Mouse (Mus musculus): ENCODE data around the gene Ltc4s.

The Ltc4s gene

GRCm38 (mm10) chr11:50248473-50249171, 10.2 kb upstream of the Ltc4s start:
- DNase-seq (ENCODE audit: low spot score in 2 of 2), result no peak

GRCm38 (mm10) chr11:50245269-50245668, 6.9 kb upstream of the Ltc4s start:
- no peak for DNase-seq (ENCODE audit: low spot score in 2 of 2)

GRCm38 (mm10) chr11:50243926-50244325, 5.5 kb upstream of the Ltc4s start:
- DNase-seq (ENCODE audit: low spot score in 2 of 2), result no peak

DNA sequence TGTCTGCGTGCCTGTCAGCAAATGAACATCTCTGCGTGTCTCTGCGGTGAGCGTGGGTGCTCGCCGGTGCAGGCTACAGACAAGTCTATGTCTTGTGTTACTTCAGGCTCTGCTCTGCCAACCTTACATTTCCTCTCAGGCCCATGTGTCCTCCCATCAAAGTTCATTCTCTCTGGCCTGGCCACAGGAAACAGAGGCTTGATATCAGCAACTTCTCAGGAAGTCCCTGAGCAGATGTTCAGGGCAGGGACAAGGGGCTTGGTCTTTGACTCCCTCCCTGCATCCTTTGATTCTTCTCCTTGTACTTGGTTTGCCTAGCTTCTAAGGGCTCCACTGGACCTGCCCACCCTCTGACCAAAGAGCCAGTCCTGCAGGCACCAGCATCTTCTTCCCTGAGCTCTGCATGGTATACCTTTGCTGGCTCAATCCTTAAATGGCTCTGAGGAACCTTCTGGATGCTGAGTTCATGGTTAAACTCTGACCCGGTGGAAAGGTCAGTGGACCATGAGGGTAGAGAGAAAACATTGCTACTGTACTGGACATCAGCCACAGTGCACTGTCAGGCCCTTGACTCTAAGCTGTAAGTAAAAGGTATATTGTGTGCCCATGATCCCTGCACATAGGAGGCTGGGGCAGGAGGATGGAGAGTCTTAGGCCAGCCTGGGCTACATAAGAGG, 2.0 kb upstream of the Ltc4s start:
- no peak for DNase-seq (ENCODE audit: low spot score in 2 of 2)

DNA sequence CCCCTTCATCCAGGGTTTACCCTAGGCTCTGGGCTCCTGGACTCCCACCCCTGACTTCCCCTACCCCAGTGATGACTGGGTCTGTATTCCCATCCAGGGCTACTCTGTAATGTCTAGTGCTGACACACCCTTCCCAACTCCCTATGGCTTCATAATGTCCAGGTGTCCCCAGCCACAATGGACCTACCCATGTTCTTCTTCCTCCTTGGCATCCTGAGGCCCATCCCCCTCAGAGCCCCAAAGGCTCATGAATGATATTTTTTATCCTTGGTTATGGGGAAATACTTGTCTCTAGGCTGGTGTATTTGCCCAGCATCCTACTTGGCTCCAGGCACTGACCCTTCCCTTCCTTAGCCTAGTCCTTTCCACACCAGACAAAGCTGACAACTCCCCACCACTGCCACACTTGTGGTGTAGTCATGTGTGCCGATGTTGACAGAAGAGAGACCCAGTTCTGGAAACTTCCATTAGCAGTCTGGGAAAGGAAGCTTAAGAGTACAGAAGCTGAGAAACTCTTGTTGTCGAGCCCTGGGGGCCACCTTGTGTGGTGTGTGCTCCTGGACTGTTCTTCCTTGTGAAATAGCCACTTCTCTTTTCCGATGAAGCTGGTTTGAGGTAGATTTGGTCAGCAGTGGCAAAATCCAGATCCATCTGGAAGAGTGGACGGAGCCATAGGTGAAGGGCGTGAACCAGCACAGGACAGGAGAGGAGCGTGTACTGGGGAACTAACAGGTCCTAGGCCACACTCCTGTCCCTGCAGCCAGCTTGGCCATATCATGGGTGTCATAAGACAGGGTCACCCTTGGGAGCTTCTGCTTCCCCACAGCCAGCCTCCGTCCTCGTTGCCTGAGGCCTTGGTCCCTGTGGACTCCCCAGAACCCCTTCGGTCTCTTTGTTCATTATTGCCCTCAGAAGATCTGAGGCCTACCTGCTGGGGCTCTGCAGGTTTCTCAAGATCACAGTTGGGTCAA, 690 bp upstream of the Ltc4s start:
- DNase-seq (ENCODE audit: low spot score in 2 of 2), result no peak

DNA sequence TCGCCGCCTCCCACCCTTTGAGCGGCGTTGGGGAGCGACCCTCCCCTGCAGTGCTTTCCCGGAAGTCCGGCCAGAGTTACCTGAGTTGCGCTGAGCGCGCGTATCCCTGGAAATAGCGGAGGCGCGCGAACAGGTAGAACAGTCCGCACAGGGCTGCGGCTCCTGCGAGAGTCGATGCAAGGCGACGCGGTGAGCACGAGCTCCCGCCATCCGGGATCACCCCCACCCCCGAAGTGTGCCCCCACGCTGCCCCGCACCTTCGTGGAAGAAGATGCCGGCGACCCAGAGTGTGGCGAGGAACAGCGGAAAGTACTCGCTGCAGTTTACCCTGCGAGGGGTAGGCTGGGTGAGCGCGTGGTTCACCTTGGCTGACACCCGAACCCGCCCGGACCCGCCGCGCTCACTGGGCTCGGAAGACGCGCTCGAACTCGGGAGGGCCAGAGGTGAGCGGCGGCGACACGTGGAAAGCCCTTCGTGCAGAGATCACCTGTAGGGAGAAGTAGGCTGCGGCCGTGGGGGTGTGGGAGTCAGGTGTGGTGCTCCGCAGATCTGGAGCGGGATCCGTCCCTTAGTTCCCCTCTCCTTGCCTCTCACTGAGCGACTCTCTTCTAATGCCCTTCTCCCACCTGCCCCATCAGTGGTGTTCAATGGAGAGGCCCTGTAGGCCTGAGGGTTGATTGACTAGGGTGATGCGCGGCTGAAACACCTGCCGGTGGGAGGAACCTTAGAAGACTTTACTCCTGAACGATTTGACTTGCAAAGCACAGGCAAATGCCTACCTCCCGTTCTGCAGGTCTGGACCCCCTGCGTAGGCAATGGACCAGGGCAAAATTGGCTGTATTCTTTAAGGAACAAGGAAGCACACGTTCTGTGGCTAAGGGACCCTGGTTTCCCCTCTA, 1.2 kb downstream of the Ltc4s start:
- DNase-seq (ENCODE audit: low spot score in 2 of 2), result no peak

GRCm38 (mm10) chr11:50236540-50236936, 1.9 kb downstream of the Ltc4s start:
- DNase-seq (ENCODE audit: low spot score in 2 of 2), result peak; percentile 87 to 90

- DNase-seq (ENCODE audit: low spot score in 2 of 2), result no peak
Measured at GRCm38 (mm10) chr11:50234606-50235005, 3.8 kb downstream of the Ltc4s start.

DNA sequence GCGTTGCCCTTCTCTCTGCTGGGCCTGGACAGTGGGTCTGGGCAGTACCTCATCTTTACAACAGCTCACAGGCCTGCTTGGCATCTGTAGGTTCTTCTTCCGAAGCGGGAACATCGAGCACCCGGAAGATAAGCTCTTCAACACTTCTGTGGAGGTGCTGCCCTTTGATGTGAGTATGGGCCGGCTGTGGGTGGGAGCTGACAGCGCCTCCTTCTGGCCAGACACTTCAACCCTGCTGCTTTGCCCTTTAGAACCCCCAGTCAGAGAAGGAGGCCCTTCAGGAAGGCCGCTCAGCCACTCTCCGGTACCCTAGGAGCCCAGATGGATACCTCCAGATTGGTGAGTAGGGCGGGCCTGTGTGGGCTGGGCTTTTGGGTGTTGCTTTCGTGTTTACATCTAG, 4.4 kb downstream of the Ltc4s start:
- no peak for DNase-seq (ENCODE audit: low spot score in 2 of 2)

DNA sequence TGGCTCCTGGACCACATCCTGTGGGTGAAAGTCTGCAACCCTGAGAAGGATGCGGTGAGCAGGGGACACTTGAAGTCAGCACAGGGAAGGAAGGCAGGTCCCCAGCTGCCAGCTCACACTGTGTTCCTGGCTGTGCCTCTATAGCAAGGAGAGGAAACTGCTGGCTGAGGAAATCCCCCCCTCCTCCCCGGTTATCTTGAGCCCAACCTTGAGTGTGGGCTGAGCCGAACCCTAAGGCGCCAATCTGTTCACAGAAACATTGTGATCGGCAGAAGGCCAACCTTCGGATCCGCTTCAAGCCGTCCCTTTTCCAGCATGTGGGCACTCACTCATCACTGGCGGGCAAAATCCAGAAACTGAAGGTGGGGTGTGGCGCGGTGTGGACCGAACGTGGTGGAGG, 5.4 kb downstream of the Ltc4s start:
- no peak for DNase-seq (ENCODE audit: low spot score in 2 of 2)

- no peak for DNase-seq (ENCODE audit: low spot score in 2 of 2)
Measured at GRCm38 (mm10) chr11:50231411-50231810, 7.0 kb downstream of the Ltc4s start.

- DNase-seq (ENCODE audit: low spot score in 2 of 2), result no peak
Measured at GRCm38 (mm10) chr11:50230481-50231304, 7.7 kb downstream of the Ltc4s start.

DNA sequence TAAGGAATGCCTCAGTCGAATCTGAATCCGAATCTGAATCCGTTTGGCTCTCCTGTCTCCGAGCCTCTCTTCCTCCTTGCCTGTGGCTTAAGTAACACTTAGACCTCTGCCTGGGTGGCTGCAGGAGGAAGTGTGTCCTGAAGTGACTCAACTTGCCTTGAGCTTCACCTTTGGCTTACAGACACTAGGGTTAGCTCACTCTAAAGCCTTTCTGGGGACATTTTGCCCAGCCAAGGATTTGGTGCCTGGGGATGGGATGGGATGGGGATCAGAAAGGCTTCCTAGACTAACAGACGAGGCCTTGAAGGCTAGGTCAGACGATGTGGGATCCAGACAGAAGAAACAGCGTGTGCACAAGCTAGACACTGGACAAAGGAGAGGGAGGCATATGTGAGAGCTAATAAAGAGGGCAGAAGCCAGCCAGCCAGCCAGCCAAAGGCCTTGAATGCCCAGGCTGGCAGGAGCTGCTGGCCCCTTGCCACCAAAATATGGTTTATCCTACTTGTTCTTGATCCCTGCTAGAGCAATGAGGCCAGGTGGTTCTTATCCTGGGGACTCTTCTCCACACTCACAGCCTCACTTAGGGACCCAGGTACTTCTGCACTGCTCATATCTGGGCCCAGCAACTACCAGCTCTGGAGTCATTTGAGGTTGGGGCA, 9.0 kb downstream of the Ltc4s start:
- DNase-seq (ENCODE audit: low spot score in 2 of 2), result no peak

- DNase-seq (ENCODE audit: low spot score in 2 of 2), result no peak
Measured at GRCm38 (mm10) chr11:50228772-50229171, 9.6 kb downstream of the Ltc4s start.

DNA sequence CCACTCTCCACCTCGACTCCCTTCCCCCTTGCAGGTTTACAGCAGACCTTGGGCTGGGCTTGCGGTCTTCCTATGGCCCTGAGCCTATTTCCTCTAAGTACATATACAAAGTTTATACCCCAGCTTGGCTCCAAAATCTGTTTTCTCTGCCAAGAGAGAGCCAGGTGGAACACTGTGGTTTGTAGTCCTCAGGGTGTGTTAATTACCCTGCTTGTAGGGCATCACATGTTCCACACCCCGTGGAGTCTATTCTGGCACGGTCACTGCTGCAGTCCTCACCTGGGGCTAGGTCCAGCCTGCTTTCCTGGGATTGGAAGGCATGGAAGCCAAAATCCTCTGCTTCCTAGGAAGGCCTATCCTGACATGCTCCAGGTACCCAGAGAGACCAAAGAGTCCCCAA, 10.7 kb downstream of the Ltc4s start:
- no peak for DNase-seq (ENCODE audit: low spot score in 2 of 2)

GRCm38 (mm10) chr11:50227226-50227625, 11.2 kb downstream of the Ltc4s start:
- DNase-seq (ENCODE audit: low spot score in 2 of 2), result no peak

- no peak for DNase-seq (ENCODE audit: low spot score in 2 of 2)
Measured at GRCm38 (mm10) chr11:50226406-50226805, 12.0 kb downstream of the Ltc4s start.

DNA sequence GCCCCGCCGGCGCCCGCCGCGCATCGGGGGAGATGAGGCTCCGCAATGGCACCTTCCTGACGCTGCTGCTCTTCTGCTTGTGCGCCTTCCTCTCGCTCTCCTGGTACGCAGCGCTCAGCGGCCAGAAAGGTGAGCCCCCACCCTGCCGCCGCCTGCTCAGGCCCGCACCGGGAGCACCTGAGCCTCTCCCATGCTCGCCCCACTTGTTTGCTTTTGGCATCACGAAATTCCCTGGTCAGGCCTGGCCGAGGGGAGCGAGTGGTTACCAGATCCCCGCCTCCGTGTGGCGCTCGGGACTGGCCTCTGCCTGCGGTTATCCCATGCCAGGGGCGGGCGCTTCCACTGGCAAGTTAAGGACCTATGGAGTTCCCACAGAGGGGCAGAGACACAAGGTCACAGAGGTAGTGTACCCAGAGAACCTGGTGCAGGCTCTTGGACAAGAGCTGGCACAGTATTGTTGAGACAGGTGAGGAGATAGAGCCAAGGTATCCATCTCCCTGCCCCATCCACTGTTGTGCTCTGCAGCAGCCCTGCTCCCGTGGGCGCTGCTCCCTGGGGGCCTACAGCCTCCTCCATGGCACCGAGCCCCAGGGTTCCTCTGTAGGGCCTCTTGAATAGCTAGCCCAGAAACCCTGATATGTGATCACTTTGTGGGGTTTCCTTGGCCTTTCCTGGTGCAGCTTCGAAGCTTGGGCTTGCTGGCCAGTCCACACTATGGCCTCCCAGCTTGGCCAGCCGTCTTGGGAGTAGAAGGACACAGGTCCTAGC, 12.6 kb downstream of the Ltc4s start:
- DNase-seq (ENCODE audit: low spot score in 2 of 2), result no peak

All from urinary bladder, postnatal 4 days (tissue).